Mouse (Mus musculus) thymus, postnatal 25 days (tissue): ENCODE measurements around the gene Prdx3.
"Not testable (repeated sequence)": the region's sequence is repeated elsewhere in the genome, so short reads cannot be mapped to it uniquely, and the experiment has no call there.

Experiments
- DNase-seq: peaks from one replicate; pipeline ENCODE4 v3.0.0; 2022

Gene Prdx3

GRCm38 (mm10) chr19:60874064-60874694 is at the start of gene Prdx3:
Gene Prdx3, minus strand, starts transcription at chr19:60874556.
- peak; percentile 99 for DNase-seq

DNA sequence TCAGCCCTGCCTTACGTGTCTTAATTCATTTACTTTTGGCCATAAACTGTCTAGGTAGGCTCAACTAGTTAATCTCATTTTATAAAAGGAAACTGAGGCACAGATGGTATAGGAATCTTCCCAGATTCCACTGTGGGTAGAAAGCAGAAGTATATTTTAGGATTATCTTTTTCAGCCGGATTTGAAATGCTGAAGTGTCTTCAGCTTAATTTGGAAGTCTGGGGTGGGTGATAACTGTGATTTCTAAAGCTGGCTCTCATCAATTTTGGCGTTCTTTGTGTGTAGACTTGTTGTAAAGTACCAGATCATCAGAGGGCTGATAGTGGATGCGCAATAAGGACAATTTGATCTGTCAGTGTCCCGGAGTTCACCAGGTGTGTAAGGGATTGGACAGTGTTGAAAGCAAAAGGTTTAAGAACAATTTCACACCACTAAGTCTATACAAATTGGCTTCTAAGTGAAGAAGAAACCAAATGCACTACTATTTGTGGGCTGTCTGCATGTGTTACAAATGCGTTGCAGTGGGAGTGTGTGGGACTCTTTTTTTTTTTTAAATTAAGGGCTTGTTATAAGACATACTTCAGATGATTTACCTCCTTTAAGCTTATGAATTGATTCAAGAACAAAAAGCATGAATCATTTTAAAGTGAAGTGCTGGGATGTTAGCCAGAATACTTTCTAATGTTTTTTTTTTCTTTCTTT is 42.7 kb upstream of the Prdx3 start:
- no peak for DNase-seq

- DNase-seq: no peak
Observed at GRCm38 (mm10) chr19:60915862-60916261, 41.5 kb upstream of the Prdx3 start.

GRCm38 (mm10) chr19:60915236-60915635 is 40.9 kb upstream of the Prdx3 start:
- no peak for DNase-seq

DNA sequence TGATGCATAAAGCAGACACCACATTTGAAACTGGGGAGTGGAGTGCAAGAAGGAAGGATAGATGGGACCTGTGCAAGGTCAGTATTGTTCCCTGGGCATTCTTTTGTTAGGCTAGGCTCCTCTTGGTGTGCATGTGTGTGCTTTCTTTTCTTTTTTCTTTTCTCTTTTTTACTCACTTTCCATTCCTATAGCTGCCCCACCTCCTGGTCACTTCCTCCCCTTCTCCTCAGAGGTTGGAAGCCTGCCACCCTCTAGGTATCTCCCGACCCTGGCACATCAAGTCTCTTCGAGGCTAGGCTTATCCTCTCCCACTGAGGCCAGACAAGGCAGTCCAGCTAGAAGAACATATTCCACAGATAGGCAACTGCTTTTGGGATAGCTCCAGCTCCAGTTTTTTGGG is 37.3 kb upstream of the Prdx3 start:
- no peak for DNase-seq

- no peak for DNase-seq
Observed at GRCm38 (mm10) chr19:60910304-60910703, 35.9 kb upstream of the Prdx3 start.

DNA sequence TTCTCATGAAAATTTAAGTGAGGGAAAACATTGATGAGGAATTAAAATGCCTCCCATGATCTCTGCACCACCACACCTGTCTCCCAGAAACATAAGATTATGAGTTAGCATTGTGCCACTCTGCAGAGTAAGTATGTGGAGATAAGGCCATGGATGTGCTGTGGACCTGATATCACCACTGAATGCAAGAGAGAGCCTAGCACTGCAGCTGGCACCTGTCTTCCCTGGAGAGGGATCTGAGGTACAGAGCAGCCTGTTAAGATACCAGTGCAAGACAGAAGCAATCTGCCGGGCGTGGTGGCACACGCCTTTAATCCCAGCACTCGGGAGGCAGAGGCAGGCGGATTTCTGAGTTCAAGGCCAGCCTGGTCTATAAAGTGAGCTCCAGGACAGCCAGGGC is 31.1 kb upstream of the Prdx3 start:
- no peak for DNase-seq

DNA sequence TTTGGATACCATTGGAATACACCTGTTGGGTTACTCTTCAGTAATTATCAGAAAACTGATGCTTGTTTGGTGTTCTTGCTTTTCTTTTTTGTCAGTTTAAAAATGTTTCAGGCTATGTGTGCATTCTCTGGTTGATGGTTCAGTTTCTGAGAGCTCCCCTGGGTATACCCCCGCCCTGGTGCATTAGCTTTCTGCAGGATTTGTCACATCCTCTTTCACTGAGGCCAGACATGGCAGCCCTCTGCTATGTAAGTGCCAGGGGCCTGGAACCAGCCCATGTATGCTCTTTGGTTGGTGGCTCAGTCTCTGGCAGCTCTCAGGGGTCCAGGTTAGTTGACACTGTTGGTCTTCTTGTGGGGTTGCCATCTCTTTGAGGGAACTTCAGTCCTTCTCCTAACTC is 29.6 kb upstream of the Prdx3 start:
- DNase-seq: no peak

- no peak for DNase-seq
Observed at GRCm38 (mm10) chr19:60903139-60903538, 28.8 kb upstream of the Prdx3 start.

DNA sequence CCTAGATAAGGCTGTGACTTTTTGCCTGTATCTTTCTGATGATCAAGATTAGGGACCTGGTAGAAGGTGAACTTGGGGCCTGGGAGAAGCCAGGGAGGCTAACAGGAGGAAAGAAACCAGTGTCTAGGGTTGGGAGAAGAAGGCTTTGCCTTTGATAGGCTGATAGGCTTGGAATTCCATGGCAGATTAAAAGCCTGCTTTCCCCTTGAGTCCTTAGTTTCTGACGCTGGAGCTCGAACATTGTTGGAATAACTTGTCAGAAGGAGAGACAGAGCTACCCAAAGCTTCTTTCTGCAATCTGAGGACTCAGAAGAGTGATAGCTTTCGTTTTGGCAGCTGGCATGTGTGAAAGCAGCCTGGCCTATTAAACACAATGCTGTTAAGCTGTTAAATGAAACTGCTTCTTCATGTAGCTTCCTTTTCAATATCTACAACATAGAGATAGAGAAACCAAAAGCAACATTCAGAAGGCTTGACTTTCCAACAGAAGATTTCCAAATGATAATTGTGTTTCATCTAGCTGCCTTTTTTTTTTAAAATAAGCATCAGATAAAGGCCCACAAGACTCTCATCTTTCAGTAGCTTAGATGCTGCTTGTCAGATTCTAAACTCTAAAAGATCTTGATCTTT is 21.0 kb upstream of the Prdx3 start:
- no peak for DNase-seq

DNA sequence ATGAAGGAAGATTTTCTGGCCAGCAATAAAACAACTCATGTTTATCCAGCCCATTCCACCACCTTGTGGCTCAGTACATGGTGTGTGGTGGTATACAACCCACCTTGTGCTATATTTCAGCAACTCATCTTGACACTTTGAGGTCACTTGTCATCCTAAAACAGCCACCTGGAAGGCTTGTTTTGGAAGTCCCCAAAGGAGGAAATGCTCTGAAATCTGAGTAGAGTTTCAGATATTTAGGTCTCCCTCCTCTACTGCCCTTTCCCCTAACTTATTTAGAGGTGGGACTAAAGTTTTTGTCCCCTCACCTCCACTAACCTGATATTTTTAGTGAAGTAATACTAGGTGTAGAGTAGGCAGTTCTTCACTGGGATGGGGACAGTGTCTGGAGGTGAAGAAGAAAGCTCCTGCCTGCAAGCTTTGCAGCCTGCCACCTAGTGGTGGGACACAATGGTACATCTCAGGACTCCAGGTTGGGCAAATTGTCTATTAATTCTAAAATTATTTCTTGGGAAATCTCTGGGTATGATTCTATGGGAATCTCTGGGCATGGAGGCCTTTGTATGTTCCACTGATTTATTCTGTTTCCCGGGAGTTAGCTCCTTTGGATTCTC is 17.7 kb upstream of the Prdx3 start:
- peak; percentile 73 for DNase-seq

DNA sequence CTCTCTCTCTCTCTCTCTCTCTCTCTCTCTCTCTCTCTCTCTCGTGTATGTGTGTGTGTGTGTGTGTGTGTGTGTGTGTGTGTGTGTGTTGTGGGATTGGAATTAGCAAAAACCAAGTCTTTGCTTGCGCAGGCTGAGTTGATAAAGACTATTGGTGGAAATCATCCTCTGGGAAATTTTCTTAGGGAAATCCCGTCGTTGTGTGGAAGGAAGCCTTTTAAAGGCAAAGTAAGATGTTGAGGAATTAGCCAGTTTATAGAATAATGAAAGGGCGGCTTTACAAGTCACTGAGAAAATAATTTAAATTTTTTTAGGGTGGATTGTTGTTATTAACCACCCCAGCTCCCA is 16.7 kb upstream of the Prdx3 start:
- DNase-seq: no peak

GRCm38 (mm10) chr19:60890391-60891122 is 16.2 kb upstream of the Prdx3 start:
- DNase-seq: no peak

- peak; percentile 93 for DNase-seq
Observed at GRCm38 (mm10) chr19:60889714-60890315, 15.5 kb upstream of the Prdx3 start, which contains the start of gene Grk5. Gene Grk5, plus strand, starts transcription at chr19:60889749.

DNA sequence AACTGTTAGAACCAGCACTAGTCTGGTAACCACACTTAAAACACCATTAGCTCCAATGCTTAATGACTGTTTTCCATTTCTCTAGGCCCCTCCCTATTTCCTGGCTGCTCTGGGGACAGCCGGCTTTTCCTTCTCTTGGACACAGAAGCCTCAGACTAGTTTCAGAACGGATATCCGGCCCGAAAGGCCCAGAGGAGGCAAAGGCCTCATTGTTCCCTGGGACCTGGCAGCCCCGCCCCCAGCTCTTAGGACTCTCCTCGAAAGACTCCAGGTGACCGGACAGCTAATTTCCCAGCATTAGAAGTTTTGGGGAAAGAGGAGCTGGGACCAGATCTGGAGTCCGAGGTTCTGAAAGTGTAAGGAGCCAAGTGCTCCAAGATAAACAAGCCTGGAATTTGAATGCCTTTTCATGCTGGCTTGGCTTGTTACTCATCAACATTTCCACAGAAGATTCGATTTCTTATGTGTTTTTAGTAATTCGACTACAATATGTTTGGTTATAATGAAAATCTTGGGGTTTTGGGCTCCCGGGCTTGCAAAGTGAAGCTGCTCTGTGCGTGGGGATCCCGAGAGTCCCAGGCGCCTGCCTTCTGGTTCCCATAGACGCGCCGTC is 14.9 kb upstream of the Prdx3 start:
- DNase-seq: peak; percentile 24

GRCm38 (mm10) chr19:60887637-60888036 is 13.3 kb upstream of the Prdx3 start:
- no peak for DNase-seq

- DNase-seq: no peak
Observed at GRCm38 (mm10) chr19:60883129-60883528, 8.8 kb upstream of the Prdx3 start.

- no peak for DNase-seq
Observed at GRCm38 (mm10) chr19:60873501-60873900, 855 bp downstream of the Prdx3 start.

DNA sequence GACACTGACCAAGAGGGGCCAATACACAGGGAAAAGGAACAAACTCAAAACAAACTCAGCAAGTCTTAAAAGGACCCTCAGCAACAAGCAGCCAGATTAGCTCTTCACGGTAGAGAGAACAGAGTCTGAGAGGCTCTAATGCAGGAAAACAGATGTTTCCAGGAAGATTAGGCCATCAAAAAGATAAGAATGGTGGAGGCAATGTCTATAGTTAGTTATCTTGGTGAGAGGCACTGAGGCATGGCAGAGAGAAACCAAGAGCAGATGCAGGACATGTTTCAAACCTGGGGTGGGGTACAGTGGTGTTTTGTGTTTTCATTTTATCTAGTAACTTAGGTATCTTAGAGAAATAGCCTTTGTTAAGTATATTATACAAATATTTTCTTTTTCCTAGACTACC is 2.1 kb downstream of the Prdx3 start:
- no peak for DNase-seq

DNA sequence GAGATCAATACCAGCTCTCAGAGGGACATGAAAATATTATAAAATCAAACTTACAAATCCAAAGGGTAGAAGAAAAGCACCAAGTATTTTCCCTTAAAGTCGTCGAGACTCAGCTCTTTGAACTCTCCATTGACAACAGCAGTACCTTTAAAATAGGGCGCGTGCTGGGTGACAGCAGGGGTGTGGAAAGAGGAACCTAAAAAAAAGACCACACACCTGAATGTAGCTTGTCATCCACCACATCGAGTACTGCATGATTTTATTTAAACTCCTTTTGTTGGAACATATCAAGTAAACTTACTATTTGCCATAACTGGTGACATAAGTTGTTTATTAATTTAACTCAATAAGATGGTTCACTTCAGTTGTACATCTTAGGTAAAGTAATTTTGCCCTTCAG is 3.0 kb downstream of the Prdx3 start:
- DNase-seq: no peak

- no peak for DNase-seq
Observed at GRCm38 (mm10) chr19:60870489-60870888, 3.9 kb downstream of the Prdx3 start.

- not testable (repeated sequence) for DNase-seq
Observed at GRCm38 (mm10) chr19:60866169-60866568, 8.2 kb downstream of the Prdx3 start.
